Mouse (Mus musculus) liver, adult 2 months (tissue): ENCODE measurements around the gene Trim39.
A peak's percentile ranks its signal among the peaks of the same experiment; 100 is the strongest.

ENCODE experiments used
- CTCF ChIP-seq: fragments of 200-500 bp; IDR thresholded peaks from 2 replicates; pipeline ENCODE4 v1.5.1; 2011; ENCODE audit warnings: low read depth, low read length, control low read depth
- POLR2A ChIP-seq: fragments of 200-500 bp; IDR thresholded peaks from 2 replicates; pipeline ENCODE4 v1.6.1; 2011; ENCODE audit warnings: low read length, control low read depth; ENCODE audit not compliant: insufficient read depth; ENCODE audit errors: extremely low read depth

- peak; percentile 66; the same call in 1 of the 2 replicates for TF ChIP-seq POLR2A
- peak; percentile 73 for TF ChIP-seq CTCF
Observed at GRCm38 (mm10) chr17:36257241-36257947, 14.7 kb downstream of the Trim39 start.
